Mouse (Mus musculus): ENCODE measurements around the gene A4galt.

A4galt gene

GRCm38 (mm10) chr15:83224136-83224766, 27.3 kb downstream of the A4galt start:
- DNase-seq: peak in 1 of 2 experiments; percentile 53

DNA sequence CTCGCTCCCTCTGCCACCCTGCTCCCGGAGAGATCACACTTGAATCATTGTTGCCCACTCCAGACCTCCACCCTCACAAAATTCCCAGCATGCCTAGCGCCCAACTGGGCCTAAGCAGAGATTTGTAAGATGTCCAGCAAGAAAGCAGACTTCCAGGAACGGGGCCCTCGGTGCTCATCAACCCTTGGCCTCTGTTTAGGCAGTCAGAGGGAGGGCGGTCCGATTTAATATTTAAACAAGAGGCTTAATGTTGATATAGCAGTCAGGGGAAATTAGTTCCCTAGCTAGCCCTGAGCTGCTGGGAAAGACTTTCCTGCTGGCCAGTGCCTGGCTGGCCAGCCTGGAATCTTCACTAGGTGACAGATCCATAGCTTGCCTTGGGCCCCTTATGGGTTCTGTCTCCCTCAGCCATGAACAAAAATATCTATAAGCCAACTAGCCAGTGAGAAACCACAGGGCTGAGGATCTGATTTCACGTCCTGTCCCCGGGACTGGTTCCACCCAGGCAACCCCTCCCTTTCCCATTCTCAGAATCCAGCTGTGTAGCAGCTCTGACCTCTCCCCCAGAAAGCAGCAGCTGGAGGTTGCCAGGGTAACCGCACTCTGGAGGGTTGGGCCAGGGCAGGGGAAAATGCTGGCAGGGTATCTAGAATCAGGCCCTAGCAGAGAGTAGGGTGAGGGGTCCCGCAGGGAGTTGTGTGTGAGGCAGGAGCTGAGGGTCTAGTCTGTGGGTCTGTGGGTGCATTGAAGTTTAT, 28.2 kb downstream of the A4galt start:
- peak; percentile 81 to 89 for DNase-seq

- no peak for DNase-seq
These were observed 29.9 kb downstream of the A4galt start for GRCm38 (mm10) chr15:83221721-83222120.

GRCm38 (mm10) chr15:83220368-83221013, 31.1 kb downstream of the A4galt start:
- peak in 1 of 2 experiments; percentile 40 for DNase-seq

GRCm38 (mm10) chr15:83215322-83216216, 36.0 kb downstream of the A4galt start:
- DNase-seq: no peak

DNA sequence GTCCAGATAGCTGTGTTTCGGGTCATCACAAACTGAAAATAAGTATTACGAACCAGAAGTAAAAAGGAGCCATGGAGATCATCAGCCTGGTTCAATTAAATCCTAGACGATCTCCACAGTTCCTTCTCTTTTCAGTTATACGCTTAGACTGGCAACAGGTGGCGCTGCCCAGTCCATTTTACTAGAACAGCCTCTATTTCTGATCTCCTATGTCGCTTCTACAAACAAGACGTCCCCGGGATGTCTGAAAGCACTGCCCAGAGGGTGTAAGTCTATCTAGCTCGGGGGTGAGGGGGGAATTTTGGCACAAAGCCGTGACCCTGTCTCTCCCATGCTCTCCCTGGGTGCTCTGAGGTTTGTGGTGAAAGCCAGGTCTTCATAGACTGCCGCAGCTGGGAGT, 41.3 kb downstream of the A4galt start:
- peak; percentile 77 to 89 for DNase-seq

- DNase-seq: peak in 1 of 2 experiments; percentile 5
These were observed 41.9 kb downstream of the A4galt start for GRCm38 (mm10) chr15:83209719-83210118.

- peak in 1 of 2 experiments; percentile 2 for DNase-seq
These were observed 42.4 kb downstream of the A4galt start for GRCm38 (mm10) chr15:83209092-83209695.

DNA sequence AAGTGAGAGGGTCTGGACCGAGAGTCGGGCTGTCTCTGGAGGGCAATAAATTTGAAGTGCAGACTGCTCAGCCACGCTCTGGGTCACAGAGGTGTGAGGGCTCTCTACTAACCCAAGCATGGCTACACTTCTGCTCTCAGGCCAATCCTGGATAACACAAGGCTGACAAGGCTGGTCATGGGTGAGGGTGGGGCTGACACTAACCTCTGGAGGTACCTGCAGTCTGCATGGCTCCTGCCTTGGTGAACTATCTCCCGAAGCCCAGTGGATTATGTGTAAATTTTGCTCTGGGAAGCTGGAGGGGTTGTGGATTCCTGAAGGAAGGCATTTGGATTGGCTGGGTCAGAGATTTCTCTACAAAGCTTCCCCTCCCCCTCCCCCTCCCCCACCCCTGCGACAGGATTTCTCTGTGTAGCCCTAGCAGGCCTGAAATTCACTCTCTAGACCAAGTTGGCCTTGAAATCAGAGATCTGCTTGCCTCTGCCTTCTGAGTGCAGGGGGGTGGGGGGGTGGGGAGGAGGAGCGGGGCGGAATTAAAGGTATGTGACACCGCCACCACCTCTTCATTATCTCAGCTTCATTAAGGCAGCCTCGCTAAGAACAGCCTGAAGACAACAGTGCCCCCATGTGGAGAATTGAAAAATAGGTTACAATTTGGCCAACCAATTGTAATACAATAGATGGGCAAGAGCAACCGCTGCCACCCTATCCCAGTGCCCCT, 46.7 kb downstream of the A4galt start:
- peak; percentile 66 to 73 for DNase-seq

DNA sequence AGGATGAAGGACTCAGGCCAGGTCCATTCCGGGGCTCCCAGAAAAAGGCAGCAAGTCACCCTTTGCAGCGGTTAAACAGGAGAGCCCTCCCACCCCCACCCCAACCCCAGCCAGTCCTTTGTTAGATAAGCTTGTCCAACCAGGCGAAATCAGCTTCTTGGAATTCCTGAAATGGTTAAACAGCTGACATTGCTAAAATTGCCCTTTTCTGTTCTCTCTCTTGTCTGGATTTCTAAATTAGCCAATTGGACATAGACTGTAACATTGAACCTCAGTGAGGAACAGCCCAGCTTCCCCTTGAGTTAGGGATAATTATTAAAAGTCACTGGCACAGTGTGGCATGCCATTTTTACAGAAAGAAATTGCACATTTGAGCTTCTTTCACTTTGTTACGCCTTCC, 49.2 kb downstream of the A4galt start:
- peak in 1 of 2 experiments; percentile 39 for DNase-seq

GRCm38 (mm10) chr15:83193413-83193812, 58.2 kb downstream of the A4galt start:
- DNase-seq: no peak

DNA sequence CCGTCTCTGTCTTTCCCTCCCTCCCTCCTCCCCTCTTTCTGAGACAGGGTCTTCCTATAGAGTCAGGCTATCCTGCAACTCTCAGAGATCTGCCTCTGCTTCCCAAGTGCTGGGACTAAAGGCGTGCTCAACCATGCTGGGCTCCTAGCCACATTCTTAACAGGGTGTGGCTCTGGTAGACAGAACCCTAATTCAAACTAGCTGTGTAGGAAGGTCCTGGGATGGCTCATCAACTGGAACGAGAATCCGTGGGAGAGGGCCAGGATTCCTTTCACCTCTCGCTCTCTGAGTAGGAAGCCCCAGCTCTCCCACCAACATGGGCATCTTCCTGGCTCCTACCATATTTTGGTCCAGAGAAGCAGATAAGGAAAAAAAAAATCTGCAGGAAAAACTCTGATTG, 69.2 kb downstream of the A4galt start:
- DNase-seq: no peak

- no peak for DNase-seq
These were observed 69.7 kb downstream of the A4galt start for GRCm38 (mm10) chr15:83181800-83182330.

GRCm38 (mm10) chr15:83180004-83180403, 71.6 kb downstream of the A4galt start:
- no peak for DNase-seq

All from kidney, postnatal 36 days (tissue).